Mouse (Mus musculus): ENCODE measurements around the gene Cct3.

Gene Cct3

GRCm38 (mm10) chr3:88352907-88353306, 56.0 kb downstream of the Cct3 start:
- TF ChIP-seq GATA4 (IDR thresholded peaks at IDR 0.05; ENCODE audit: insufficient replicate concordance, low read length): no peak

GRCm38 (mm10) chr3:88354396-88355165, 57.7 kb downstream of the Cct3 start:
- no peak for TF ChIP-seq GATA4 (IDR thresholded peaks at IDR 0.05; ENCODE audit: insufficient replicate concordance, low read length)

GRCm38 (mm10) chr3:88359584-88359983, 62.7 kb downstream of the Cct3 start:
- no peak for TF ChIP-seq GATA4 (IDR thresholded peaks at IDR 0.05; ENCODE audit: insufficient replicate concordance, low read length)

GRCm38 (mm10) chr3:88359989-88360388, 63.1 kb downstream of the Cct3 start:
- TF ChIP-seq GATA4 (IDR thresholded peaks at IDR 0.05; ENCODE audit: insufficient replicate concordance, low read length): no peak

- TF ChIP-seq GATA4 (IDR thresholded peaks at IDR 0.05; ENCODE audit: insufficient replicate concordance, low read length): no peak
These were observed 64.2 kb downstream of the Cct3 start for GRCm38 (mm10) chr3:88361096-88361495.

- no peak for TF ChIP-seq GATA4 (IDR thresholded peaks at IDR 0.05; ENCODE audit: insufficient replicate concordance, low read length)
These were observed 64.8 kb downstream of the Cct3 start for GRCm38 (mm10) chr3:88361612-88362313.

- TF ChIP-seq GATA4 (IDR thresholded peaks at IDR 0.05; ENCODE audit: insufficient replicate concordance, low read length): no peak
These were observed 66.8 kb downstream of the Cct3 start for GRCm38 (mm10) chr3:88363700-88364099.

- TF ChIP-seq GATA4 (IDR thresholded peaks at IDR 0.05; ENCODE audit: insufficient replicate concordance, low read length): no peak
These were observed 67.4 kb downstream of the Cct3 start, which contains the start of gene Paqr6 for GRCm38 (mm10) chr3:88364337-88364736. Gene Paqr6 (plus strand): TSS chr3:88364584.

GRCm38 (mm10) chr3:88365705-88366361, 68.9 kb downstream of the Cct3 start:
- no peak for TF ChIP-seq GATA4 (IDR thresholded peaks at IDR 0.05; ENCODE audit: insufficient replicate concordance, low read length)
